Mouse (Mus musculus) myocyte (in vitro differentiated cells): ENCODE measurements around the gene Tmem201.

Experiments used
- CEBPB ChIP-seq: IDR thresholded peaks from 2 replicates; pipeline ENCODE4 v1.6.1; 2011; ENCODE audit warnings: mild to moderate bottlenecking, moderate library complexity; ENCODE audit not compliant: poor library complexity, insufficient read depth, severe bottlenecking
- E2F4 ChIP-seq: IDR thresholded peaks from one replicate; pipeline ENCODE4 v1.6.1; 2011; ENCODE audit warnings: mild to moderate bottlenecking, control low read depth, moderate library complexity; ENCODE audit not compliant: insufficient read depth
- MAX ChIP-seq: IDR thresholded peaks from one replicate; pipeline ENCODE4 v1.6.1; 2011; ENCODE audit warnings: low read depth, mild to moderate bottlenecking, control low read depth
- MYOD1 ChIP-seq, 3 experiments: IDR thresholded peaks; one replicate each; pipeline ENCODE4 v1.6.1; 2011; ENCODE audit warnings: control low read depth in 2 of 3, low read depth in 2 of 3, mild to moderate bottlenecking in 2 of 3, moderate library complexity in 1 of 3; ENCODE audit not compliant: insufficient read length in 2 of 3, control insufficient read depth in 1 of 3
- POLR2A ChIP-seq: IDR thresholded peaks from one replicate; pipeline ENCODE4 v1.6.1; 2011; ENCODE audit warnings: low read depth, mild to moderate bottlenecking, control low read depth, moderate library complexity; ENCODE audit not compliant: insufficient read length
- SRF ChIP-seq: IDR thresholded peaks from one replicate; pipeline ENCODE4 v1.6.1; 2011; ENCODE audit warnings: low read depth; ENCODE audit not compliant: control insufficient read depth, insufficient read length
- USF1 ChIP-seq: IDR thresholded peaks from one replicate; pipeline ENCODE4 v1.6.1; 2011; ENCODE audit warnings: low read depth, mild to moderate bottlenecking, control low read depth, moderate library complexity

- TF ChIP-seq E2F4, result no peak
- TF ChIP-seq SRF, result no peak
- no peak for TF ChIP-seq POLR2A
- TF ChIP-seq MAX, result no peak
- TF ChIP-seq USF1, result no peak
- TF ChIP-seq CEBPB, result no peak
- no peak for TF ChIP-seq MYOD1 (IDR thresholded peaks at IDR 0.05; ENCODE audit: control insufficient read depth in 1 of 3, insufficient read length in 2 of 3, low read depth in 2 of 3)
Observed at GRCm38 (mm10) chr4:149701426-149702209, 36.2 kb downstream of the Tmem201 start.
